Mouse (Mus musculus) heart, embryonic 16.5 days (tissue): ENCODE data around the gene Cldn6. TPM values are rescaled to one million over a fixed set of nuclear protein-coding genes. Genes with fewer than 3 reads are reported as not detected.

Experiments
- ATAC-seq: fragments of 200-750 bp; cut with Nextera tagmentation; replicated peaks from 2 replicates; pipeline ENCODE4 v1.8.0; 2017; ENCODE audit warnings: moderate number of reproducible peaks; ENCODE audit not compliant: insufficient read depth, low FRiP score; ENCODE audit errors: extremely low read depth
- H3K27ac ChIP-seq: fragments of 300-500 bp; sonication (generic); 2 replicates; pipeline ENCODE4 v1.5.1; 2014; ENCODE audit warnings: mild to moderate bottlenecking, low read length, control low read depth, moderate library complexity
- H3K27me3 ChIP-seq: fragments of 300-500 bp; sonication (generic); 2 replicates; pipeline ENCODE4 v1.6.1; 2014; ENCODE audit warnings: low read length, mixed read lengths; ENCODE audit not compliant: control insufficient read depth, insufficient read depth
- H3K36me3 ChIP-seq: fragments of 300-500 bp; sonication (generic); 2 replicates; pipeline ENCODE4 v1.6.1; 2014; ENCODE audit not compliant: control insufficient read depth, insufficient read depth
- H3K4me1 ChIP-seq: fragments of 300-500 bp; sonication (generic); 2 replicates; pipeline ENCODE4 v1.6.1; 2014; ENCODE audit warnings: low read length, mixed read lengths; ENCODE audit not compliant: control insufficient read depth, insufficient read depth
- H3K4me2 ChIP-seq: fragments of 300-500 bp; sonication (generic); 2 replicates; pipeline ENCODE4 v1.6.1; 2014; ENCODE audit warnings: low read depth, mild to moderate bottlenecking, control low read depth, low read length
- H3K4me3 ChIP-seq: fragments of 300-500 bp; sonication (generic); 2 replicates; pipeline ENCODE4 v1.5.1; 2014; ENCODE audit warnings: mild to moderate bottlenecking, control low read depth, low read length
- H3K9ac ChIP-seq: fragments of 300-500 bp; sonication (generic); 2 replicates; pipeline ENCODE4 v1.6.1; 2014; ENCODE audit warnings: low read length, control low read depth
- H3K9me3 ChIP-seq: fragments of 300-500 bp; sonication (generic); replicated peaks from 2 replicates; pipeline ENCODE4 v1.6.1; 2016; ENCODE audit warnings: low read length; ENCODE audit not compliant: control insufficient read depth
- WGBS: fragments of 180-500 bp; shearing (Covaris S2); extraction: QIAGEN DNeasy Blood & Tissue Kit; methylation state at CpG from one replicate; pipeline ENCODE4 v1.1.7; 2014; 5-methylcytosine and 5-hydroxymethylcytosine counted together
- polyA plus RNA-seq: library from polyadenylated mRNA; unstranded; fragments of >200 nt; fragmentation: Nextera tagmentation; extraction: Ambion mirVana; gene quantifications from 2 replicates; pipeline ENCODE4 v1.2.1, GENCODE M21; 2015

Cldn6 gene
- polyA plus RNA-seq, 1 experiment from 2014 or later, result 1.7 TPM

DNA sequence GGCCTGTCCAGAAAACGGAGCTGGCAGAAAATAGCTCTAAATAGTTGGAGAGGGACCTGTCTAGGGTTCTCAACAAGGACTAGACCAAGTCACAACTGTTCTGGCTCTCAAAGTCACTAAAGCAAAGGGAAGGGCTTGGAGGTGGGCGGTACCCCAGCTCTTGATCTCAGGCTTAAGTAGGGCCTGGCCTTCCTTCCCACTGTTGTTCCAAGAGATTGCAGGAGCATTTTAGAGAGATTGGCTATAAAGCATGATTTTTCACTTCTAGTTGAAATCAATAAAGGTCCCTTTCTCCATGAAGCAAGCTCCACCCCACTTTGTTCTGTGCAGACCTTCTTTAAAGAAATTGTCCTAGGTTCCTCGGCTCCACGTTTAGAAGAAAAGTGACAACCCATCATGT, 46.4 kb downstream of the Cldn6 start:
- Histone ChIP-seq H3K27me3 (no peaks in the 10 kb centered on the region), H3K27ac (peak overlapping the region; percentile 37), H3K4me1 (peaks cover 10% of the 10 kb centered on the region), H3K9me3 (no peaks in the 10 kb centered on the region), H3K9ac (peak overlapping the region; percentile 64), H3K4me2 (peak overlapping the region; percentile 62), H3K4me3 (peak overlapping the region; percentile 77), H3K36me3 (no peaks in the 10 kb centered on the region)
- no peak for ATAC-seq
- WGBS, result 49% methylated on average over 4 of the region's 4 CpGs

DNA sequence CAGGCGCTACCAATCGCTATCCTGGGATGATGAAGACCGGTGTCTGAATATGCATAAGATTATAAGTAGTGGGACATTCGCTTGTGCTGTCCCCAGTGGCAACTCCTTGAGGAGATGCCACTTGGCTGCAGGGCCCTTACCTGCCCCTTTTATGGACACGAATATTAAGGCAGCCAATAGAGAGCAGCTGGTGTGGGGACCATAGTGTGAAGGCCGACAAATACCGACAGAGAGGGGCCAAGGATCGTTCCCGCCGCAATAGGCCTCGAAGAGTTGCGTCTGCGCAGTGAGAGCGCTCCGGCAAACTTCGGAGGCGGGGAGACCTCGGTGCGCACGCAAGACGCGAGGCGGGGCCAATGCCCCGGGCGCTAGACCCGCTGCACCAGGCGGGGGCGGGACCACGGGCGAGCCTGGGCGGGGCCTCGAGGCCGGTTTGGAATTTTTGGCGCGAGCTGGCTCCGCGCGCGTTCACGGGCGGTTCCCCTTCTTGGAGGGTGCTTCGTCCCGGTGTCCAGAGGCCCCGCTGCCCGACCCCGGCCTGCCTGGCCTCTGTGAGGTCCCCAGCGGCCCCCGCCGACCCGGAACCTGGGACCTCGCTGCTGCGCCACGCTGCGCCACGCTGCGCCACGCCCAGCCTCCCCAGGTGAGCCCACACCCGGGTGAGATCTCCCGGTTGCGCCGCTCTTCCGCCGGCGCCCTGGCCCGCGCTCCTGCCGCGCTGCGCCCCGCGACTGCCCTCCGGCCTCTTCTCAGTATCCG, 47.1 kb downstream of the Cldn6 start, which contains the start of gene Pkmyt1:
Gene Pkmyt1, plus strand, starts transcription at position 338 of the 759 bp plus-strand sequence.
- H3K27ac ChIP-seq, result peak within 1 kb of the TSS; percentile 80
- no peaks in the 10 kb centered on the region for H3K9me3 ChIP-seq
- no peaks in the 10 kb centered on the region for H3K27me3 ChIP-seq
- peak within 1 kb of the TSS; percentile 77 for H3K4me3 ChIP-seq
- peaks cover 10% of the 10 kb centered on the region for H3K4me1 ChIP-seq
- WGBS, result 1% methylated on average over 73 of the region's 73 CpGs
- no peaks in the 10 kb centered on the region for H3K36me3 ChIP-seq
- peak within 1 kb of the TSS; percentile 62 for H3K4me2 ChIP-seq
- peak; percentile 97 for ATAC-seq
- peak within 1 kb of the TSS; percentile 78 for H3K9ac ChIP-seq

DNA sequence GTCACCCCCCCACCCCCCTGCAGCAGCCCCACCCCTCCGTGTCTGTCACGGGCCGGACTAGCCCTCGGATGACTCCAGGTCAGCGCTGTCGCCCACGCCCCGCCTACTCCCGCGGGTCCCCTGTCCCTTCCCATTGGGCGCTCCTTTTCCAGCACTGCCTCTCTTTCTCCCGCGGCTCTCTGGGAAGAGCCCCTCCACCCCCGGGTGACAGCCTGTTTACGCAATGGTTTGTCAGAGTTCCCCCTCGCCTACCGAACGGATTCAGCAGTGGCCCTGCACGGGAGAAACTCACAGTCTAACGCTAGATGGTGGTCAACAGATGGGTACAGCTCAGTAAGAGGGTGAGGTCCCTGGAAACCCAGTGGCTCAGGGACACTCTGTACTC, 47.7 kb downstream of the Cldn6 start:
- peak overlapping the region; percentile 78 for H3K9ac ChIP-seq
- no peaks in the 10 kb centered on the region for H3K36me3 ChIP-seq
- H3K4me3 ChIP-seq, result peak overlapping the region; percentile 77
- H3K9me3 ChIP-seq, result no peaks in the 10 kb centered on the region
- H3K27ac ChIP-seq, result peak overlapping the region; percentile 80
- peak overlapping the region; percentile 62 for H3K4me2 ChIP-seq
- H3K27me3 ChIP-seq, result no peaks in the 10 kb centered on the region
- under 1% methylated on average over 20 of the region's 20 CpGs for WGBS
- H3K4me1 ChIP-seq, result peaks cover 10% of the 10 kb centered on the region
- peak; percentile 88 for ATAC-seq

DNA sequence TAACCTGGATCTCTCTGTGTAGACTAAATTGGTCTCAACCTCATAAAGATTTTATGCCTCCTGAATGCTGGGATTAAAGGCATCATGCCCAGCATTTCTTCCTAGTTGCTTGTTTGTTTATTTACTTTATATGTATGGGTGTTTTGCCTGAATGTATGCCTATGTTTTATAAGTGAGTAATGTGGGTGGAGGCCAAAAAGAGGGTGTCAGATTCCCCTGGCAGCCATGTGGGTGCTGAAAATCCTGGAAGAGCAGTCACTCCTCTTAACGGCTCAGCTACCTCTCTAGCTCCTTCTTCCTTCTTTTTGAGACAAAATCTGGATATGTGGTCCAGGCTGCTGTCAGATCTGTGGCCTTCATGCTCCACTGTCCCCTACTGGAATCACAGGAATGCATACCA, 51.4 kb downstream of the Cldn6 start:
- whole genome bisulfite sequencing, result 35% methylated on average over 1 of the region's 1 CpGs
- no peaks in the 10 kb centered on the region for H3K36me3 ChIP-seq
- H3K9me3 ChIP-seq, result no peaks in the 10 kb centered on the region
- no peaks in the 10 kb centered on the region for H3K27me3 ChIP-seq
- H3K4me1 ChIP-seq, result peaks cover 10% of the 10 kb centered on the region
- H3K4me2 ChIP-seq, result no peak overlapping the region
- H3K27ac ChIP-seq, result no peak overlapping the region
- H3K4me3 ChIP-seq, result no peak overlapping the region
- H3K9ac ChIP-seq, result no peak overlapping the region
- no peak for ATAC-seq

Other genes with a start within 250 kb of the Cldn6 start
- not detected in 2 replicates for gene Vmn2r117, start 199.6 kb upstream of the Cldn6 start, polyA plus RNA-seq
- 12.9 and 14.5 TPM in 2 replicates for gene Zfp213, start 115.0 kb upstream of the Cldn6 start, polyA plus RNA-seq
- 7.3 and 8.5 TPM in 2 replicates for gene Zfp13, start 79.8 kb upstream of the Cldn6 start, polyA plus RNA-seq
- not detected in 2 replicates for gene Zscan10, start 78.4 kb upstream of the Cldn6 start, polyA plus RNA-seq
- gene Mmp25, start 34.0 kb upstream of the Cldn6 start, polyA plus RNA-seq, result 0.24 and 0.25 TPM in 2 replicates
- gene Bicdl2, start 18.7 kb upstream of the Cldn6 start, polyA plus RNA-seq, result 0.45 and 0.67 TPM in 2 replicates
- 214 and 247 TPM in 2 replicates for gene Hcfc1r1, start 5.7 kb upstream of the Cldn6 start, polyA plus RNA-seq
- gene Thoc6, start 5.4 kb upstream of the Cldn6 start, polyA plus RNA-seq, result 38.7 and 39.1 TPM in 2 replicates
- 100 and 122 TPM in 2 replicates for gene Tnfrsf12a, start 1.8 kb upstream of the Cldn6 start, polyA plus RNA-seq
- 0.22 and 0.84 TPM in 2 replicates for gene Cldn9, start 4.8 kb downstream of the Cldn6 start, polyA plus RNA-seq
- gene 1520401A03Rik, start 43.5 kb downstream of the Cldn6 start, polyA plus RNA-seq, result not detected in 2 replicates
- 29.7 and 33.3 TPM in 2 replicates for gene Pkmyt1, start 47.1 kb downstream of the Cldn6 start, polyA plus RNA-seq
- gene Paqr4, start 61.6 kb downstream of the Cldn6 start, polyA plus RNA-seq, result 16.8 and 19.8 TPM in 2 replicates
- 1.8 and 3.7 TPM in 2 replicates for gene Kremen2, start 66.6 kb downstream of the Cldn6 start, polyA plus RNA-seq
- 42.2 and 46.9 TPM in 2 replicates for gene Flywch1, start 92.4 kb downstream of the Cldn6 start, polyA plus RNA-seq
- gene Flywch2, start 106.8 kb downstream of the Cldn6 start, polyA plus RNA-seq, result 4.3 and 5.9 TPM in 2 replicates
- 311 and 314 TPM in 2 replicates for gene Srrm2, start 111.3 kb downstream of the Cldn6 start, polyA plus RNA-seq
- 812 and 839 TPM in 2 replicates for gene Elob, start 149.9 kb downstream of the Cldn6 start, polyA plus RNA-seq
- not detected in 2 replicates for gene Prss33, start 156.8 kb downstream of the Cldn6 start, polyA plus RNA-seq
- gene Prss32, start 164.6 kb downstream of the Cldn6 start, polyA plus RNA-seq, result 0.11 and 0.50 TPM in 2 replicates
- gene Prss41, start 164.9 kb downstream of the Cldn6 start, polyA plus RNA-seq, result 0.21 and 0.22 TPM in 2 replicates
- gene Prss21, start 188.8 kb downstream of the Cldn6 start, polyA plus RNA-seq, result not detected in 2 replicates
- gene Dcpp1, start 201.6 kb downstream of the Cldn6 start, polyA plus RNA-seq, result not detected in 2 replicates
- 0.21 TPM in 1 of 2 replicates, not detected in the other for gene Dcpp2, start 201.6 kb downstream of the Cldn6 start, polyA plus RNA-seq
- not detected in 2 replicates for gene Dcpp3, start 238.2 kb downstream of the Cldn6 start, polyA plus RNA-seq